Mouse (Mus musculus): ENCODE results near the gene Ift80. TPM values are rescaled to one million over a fixed set of nuclear protein-coding genes. Genes with fewer than 3 reads are reported as not detected.
"Not testable (repeated sequence)": the region's sequence is repeated elsewhere in the genome, so short reads cannot be mapped to it uniquely, and the experiment has no call there.

Gene Ift80
- polyA plus RNA-seq, 1 experiment from 2014 or later: 7.1 TPM

GRCm38 (mm10) chr3:68954487-68954886 is 49.9 kb downstream of the Ift80 start:
- no peak overlapping the region for H3K27ac ChIP-seq
- no peak overlapping the region for H3K4me2 ChIP-seq
- ATAC-seq: no peak
- H3K36me3 ChIP-seq: peaks cover 4% of the 10 kb centered on the region; the same call in 1 of the 2 replicates
- H3K4me3 ChIP-seq: no peak overlapping the region
- no peak overlapping the region for H3K9ac ChIP-seq
- H3K4me1 ChIP-seq: no peaks in the 10 kb centered on the region
- H3K9me3 ChIP-seq (replicated peaks): no peaks in the 10 kb centered on the region
- no peaks in the 10 kb centered on the region for H3K27me3 ChIP-seq (replicated peaks)
- whole genome bisulfite sequencing (ENCODE audit: insufficient replicate concordance): 41% methylated on average over 6 of the region's 6 CpGs

DNA sequence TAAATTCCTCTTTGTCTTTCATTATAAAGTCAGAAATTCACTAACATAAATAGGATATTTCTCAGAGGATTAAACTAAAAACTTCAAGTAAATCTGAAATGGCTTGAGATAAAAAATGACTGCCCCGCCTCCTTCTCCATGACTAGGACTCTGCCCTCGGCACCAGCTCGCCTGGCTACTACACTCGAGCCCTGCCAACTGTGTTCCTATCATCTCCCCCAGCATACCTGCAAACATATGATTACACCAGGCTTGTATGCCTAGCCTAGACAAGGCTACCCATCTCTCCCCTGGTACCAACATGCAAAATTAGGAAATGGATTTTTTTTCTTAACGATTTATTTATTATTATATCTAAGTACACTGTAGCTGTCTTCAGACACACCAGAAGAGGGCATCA is 51.7 kb downstream of the Ift80 start:
- WGBS (ENCODE audit: insufficient replicate concordance): 65% methylated on average over 5 of the region's 5 CpGs
- Histone ChIP-seq H3K9ac (no peak overlapping the region), H3K4me1 (no peaks in the 10 kb centered on the region), H3K9me3 (replicated peaks) (no peaks in the 10 kb centered on the region), H3K4me3 (no peak overlapping the region), H3K27me3 (replicated peaks) (no peaks in the 10 kb centered on the region), H3K27ac (no peak overlapping the region), H3K36me3 (peaks cover 4% of the 10 kb centered on the region; the same call in 1 of the 2 replicates), H3K4me2 (no peak overlapping the region)
- ATAC-seq: no peak

DNA sequence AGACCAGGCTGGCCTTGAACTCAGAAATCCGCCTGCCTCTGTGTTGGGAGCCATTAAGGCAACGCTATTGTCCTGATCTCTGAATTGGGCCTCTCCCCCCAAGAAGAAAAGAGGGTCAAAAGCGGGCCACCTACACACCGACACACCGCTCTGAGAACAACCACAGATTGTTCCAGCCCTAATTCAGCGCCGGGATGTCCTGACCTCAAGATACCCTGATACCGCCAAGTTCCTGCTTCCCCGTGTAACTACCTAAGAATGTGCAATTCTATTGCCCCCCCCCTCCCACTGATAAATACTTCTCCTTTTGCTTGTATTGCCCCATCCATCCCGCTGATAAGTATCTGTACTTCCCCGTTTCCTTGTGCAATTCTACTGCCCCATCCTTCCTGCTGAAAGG is 52.4 kb downstream of the Ift80 start:
- ATAC-seq: not testable (repeated sequence)

GRCm38 (mm10) chr3:68949381-68949780 is 55.0 kb downstream of the Ift80 start:
- Histone ChIP-seq H3K4me3 (no peak overlapping the region), H3K4me2 (no peak overlapping the region), H3K36me3 (peaks cover 4% of the 10 kb centered on the region; the same call in 1 of the 2 replicates), H3K9ac (no peak overlapping the region), H3K27me3 (replicated peaks) (no peaks in the 10 kb centered on the region), H3K27ac (no peak overlapping the region), H3K9me3 (replicated peaks) (no peaks in the 10 kb centered on the region), H3K4me1 (no peaks in the 10 kb centered on the region)
- no peak for ATAC-seq
- WGBS (ENCODE audit: insufficient replicate concordance): 82% methylated on average over 8 of the region's 8 CpGs

More for the DNA sequence above, 52.4 kb downstream of the Ift80 start:
- not testable (repeated sequence) for H3K4me1 ChIP-seq; H3K9ac ChIP-seq; H3K4me2 ChIP-seq; H3K4me3 ChIP-seq; H3K27ac ChIP-seq; H3K27me3 ChIP-seq (replicated peaks); H3K36me3 ChIP-seq; H3K9me3 ChIP-seq (replicated peaks)
- 47% methylated on average over 11 of the region's 11 CpGs for WGBS (ENCODE audit: insufficient replicate concordance)

GRCm38 (mm10) chr3:68948918-68949317 is 55.5 kb downstream of the Ift80 start:
- WGBS (ENCODE audit: insufficient replicate concordance): 76% methylated on average over 2 of the region's 2 CpGs
- H3K36me3 ChIP-seq: peaks cover 4% of the 10 kb centered on the region; the same call in 1 of the 2 replicates
- H3K27ac ChIP-seq: no peak overlapping the region
- H3K4me1 ChIP-seq: no peaks in the 10 kb centered on the region
- H3K9me3 ChIP-seq (replicated peaks): no peaks in the 10 kb centered on the region
- no peak overlapping the region for H3K4me2 ChIP-seq
- no peak for ATAC-seq
- H3K9ac ChIP-seq: no peak overlapping the region
- H3K27me3 ChIP-seq (replicated peaks): no peaks in the 10 kb centered on the region
- no peak overlapping the region for H3K4me3 ChIP-seq

- Histone ChIP-seq H3K4me2 (no peak overlapping the region), H3K9ac (no peak overlapping the region), H3K4me1 (no peaks in the 10 kb centered on the region), H3K27me3 (replicated peaks) (no peaks in the 10 kb centered on the region), H3K27ac (no peak overlapping the region), H3K4me3 (no peak overlapping the region), H3K36me3 (peaks cover 6% of the 10 kb centered on the region), H3K9me3 (replicated peaks) (no peaks in the 10 kb centered on the region)
- 86% methylated on average over 6 of the region's 6 CpGs for WGBS (ENCODE audit: insufficient replicate concordance)
- no peak for ATAC-seq
These were observed 62.5 kb downstream of the Ift80 start for GRCm38 (mm10) chr3:68941867-68942266.

GRCm38 (mm10) chr3:68940311-68940710 is 64.1 kb downstream of the Ift80 start:
- no peak overlapping the region for H3K9ac ChIP-seq
- H3K27ac ChIP-seq: no peak overlapping the region
- peaks cover 14% of the 10 kb centered on the region for H3K36me3 ChIP-seq
- 74% methylated on average over 2 of the region's 2 CpGs for whole genome bisulfite sequencing (ENCODE audit: insufficient replicate concordance)
- H3K27me3 ChIP-seq (replicated peaks): no peaks in the 10 kb centered on the region
- H3K4me1 ChIP-seq: no peaks in the 10 kb centered on the region
- H3K4me2 ChIP-seq: no peak overlapping the region
- no peak for ATAC-seq
- H3K9me3 ChIP-seq (replicated peaks): no peaks in the 10 kb centered on the region
- H3K4me3 ChIP-seq: no peak overlapping the region

GRCm38 (mm10) chr3:68939312-68939711 is 65.1 kb downstream of the Ift80 start:
- H3K4me1 ChIP-seq: no peaks in the 10 kb centered on the region
- peaks cover 18% of the 10 kb centered on the region for H3K36me3 ChIP-seq
- no peak overlapping the region for H3K9ac ChIP-seq
- no peaks in the 10 kb centered on the region for H3K9me3 ChIP-seq (replicated peaks)
- 87% methylated on average over 7 of the region's 7 CpGs for WGBS (ENCODE audit: insufficient replicate concordance)
- ATAC-seq: no peak
- H3K27ac ChIP-seq: no peak overlapping the region
- no peak overlapping the region for H3K4me3 ChIP-seq
- no peaks in the 10 kb centered on the region for H3K27me3 ChIP-seq (replicated peaks)
- H3K4me2 ChIP-seq: no peak overlapping the region

DNA sequence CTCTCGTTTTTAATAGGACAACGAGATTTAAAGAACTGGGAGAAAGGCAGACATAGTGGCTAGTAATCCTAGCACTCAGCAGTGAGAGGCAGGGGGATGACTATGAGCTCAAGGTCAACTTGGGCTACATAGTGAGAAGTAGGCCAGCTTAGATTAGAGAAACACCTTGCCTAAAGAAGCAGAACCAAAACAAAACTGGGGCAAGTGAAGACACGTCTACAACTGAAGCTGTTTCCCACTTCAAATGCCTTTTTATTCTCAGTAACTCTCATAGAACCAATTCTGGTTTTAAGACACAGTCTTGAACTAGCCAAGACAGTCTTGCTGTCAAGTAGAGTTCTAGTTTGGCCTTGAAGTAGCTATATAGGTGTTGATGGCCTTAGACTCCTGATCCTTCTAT is 67.7 kb downstream of the Ift80 start:
- H3K27me3 ChIP-seq (replicated peaks): no peaks in the 10 kb centered on the region
- peaks cover 19% of the 10 kb centered on the region for H3K36me3 ChIP-seq
- no peak overlapping the region for H3K9ac ChIP-seq
- no peak overlapping the region for H3K4me3 ChIP-seq
- no peak overlapping the region for H3K4me2 ChIP-seq
- H3K9me3 ChIP-seq (replicated peaks): no peaks in the 10 kb centered on the region
- no peak overlapping the region for H3K27ac ChIP-seq
- no peaks in the 10 kb centered on the region for H3K4me1 ChIP-seq
- 79% methylated on average over 3 of the region's 3 CpGs for WGBS (ENCODE audit: insufficient replicate concordance)
- no peak for ATAC-seq

- Histone ChIP-seq H3K9me3 (replicated peaks) (no peaks in the 10 kb centered on the region), H3K9ac (no peak overlapping the region), H3K27me3 (replicated peaks) (no peaks in the 10 kb centered on the region), H3K36me3 (peaks cover 19% of the 10 kb centered on the region), H3K27ac (no peak overlapping the region), H3K4me1 (no peaks in the 10 kb centered on the region), H3K4me2 (no peak overlapping the region), H3K4me3 (no peak overlapping the region)
- ATAC-seq: no peak
- WGBS (ENCODE audit: insufficient replicate concordance): 93% methylated on average over 1 of the region's 1 CpGs
These were observed 68.9 kb downstream of the Ift80 start for GRCm38 (mm10) chr3:68935498-68935897.

DNA sequence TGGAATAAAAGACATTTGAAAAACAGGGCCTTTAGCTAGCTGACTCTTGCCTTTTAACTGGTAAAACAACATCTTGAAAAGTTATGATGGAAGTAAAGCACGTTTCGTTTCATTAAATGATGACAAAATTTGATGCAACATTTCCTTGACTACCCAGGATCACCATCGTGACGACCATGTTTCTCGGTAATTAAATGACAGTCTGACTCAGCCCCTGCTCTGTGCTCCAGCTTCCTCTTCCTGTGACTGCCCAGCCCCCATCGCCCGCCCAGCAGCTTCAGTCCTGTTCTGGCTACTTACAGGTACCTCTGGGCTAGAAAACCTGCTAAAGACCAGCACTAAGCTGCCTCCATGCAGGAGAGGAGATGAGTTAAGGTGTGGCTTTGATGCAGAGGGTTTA is 70.1 kb downstream of the Ift80 start:
- no peak overlapping the region for H3K27ac ChIP-seq
- H3K36me3 ChIP-seq: peaks cover 15% of the 10 kb centered on the region
- H3K9me3 ChIP-seq (replicated peaks): no peaks in the 10 kb centered on the region
- 63% methylated on average over 7 of the region's 7 CpGs for WGBS (ENCODE audit: insufficient replicate concordance)
- no peak overlapping the region for H3K4me3 ChIP-seq
- no peak for ATAC-seq
- no peak overlapping the region for H3K9ac ChIP-seq
- no peaks in the 10 kb centered on the region for H3K4me1 ChIP-seq
- H3K27me3 ChIP-seq (replicated peaks): no peaks in the 10 kb centered on the region
- no peak overlapping the region for H3K4me2 ChIP-seq

DNA sequence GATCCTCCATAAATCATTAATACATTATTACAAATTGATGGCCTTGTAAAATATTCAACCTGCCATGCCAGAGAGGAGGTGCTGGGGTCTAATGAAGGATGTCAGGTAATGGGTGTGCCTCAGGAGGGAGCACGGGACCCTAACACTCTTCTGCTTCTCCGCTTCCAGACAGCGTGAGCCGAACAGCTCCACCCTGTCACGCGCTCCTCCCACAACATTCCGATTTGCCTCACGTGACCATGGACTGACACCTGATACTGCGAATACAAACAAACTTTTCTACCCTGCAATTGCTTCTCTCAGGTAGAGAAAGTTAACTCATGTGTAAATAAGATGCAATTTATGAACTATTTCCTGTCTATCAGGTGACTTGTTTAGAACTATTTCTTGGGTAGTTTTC is 75.8 kb downstream of the Ift80 start:
- 73% methylated on average over 9 of the region's 9 CpGs for WGBS (ENCODE audit: insufficient replicate concordance)

GRCm38 (mm10) chr3:68907509-68907908 is 96.9 kb downstream of the Ift80 start:
- no peak for ATAC-seq
- Histone ChIP-seq H3K9me3 (replicated peaks) (no peaks in the 10 kb centered on the region), H3K4me1 (peaks cover 6% of the 10 kb centered on the region; the same call in 1 of the 2 replicates), H3K36me3 (no peaks in the 10 kb centered on the region), H3K9ac (no peak overlapping the region), H3K27ac (no peak overlapping the region), H3K4me2 (no peak overlapping the region), H3K4me3 (no peak overlapping the region), H3K27me3 (replicated peaks) (no peaks in the 10 kb centered on the region)
- WGBS (ENCODE audit: insufficient replicate concordance): 59% methylated on average over 4 of the region's 4 CpGs

More for the DNA sequence above, 75.8 kb downstream of the Ift80 start:
- no peaks in the 10 kb centered on the region for H3K27me3 ChIP-seq (replicated peaks)
- H3K9ac ChIP-seq: no peak overlapping the region
- no peaks in the 10 kb centered on the region for H3K9me3 ChIP-seq (replicated peaks)
- peaks cover 5% of the 10 kb centered on the region; the same call in 1 of the 2 replicates for H3K36me3 ChIP-seq
- no peak overlapping the region for H3K27ac ChIP-seq
- no peak overlapping the region for H3K4me3 ChIP-seq
- H3K4me2 ChIP-seq: no peak overlapping the region
- no peak for ATAC-seq
- H3K4me1 ChIP-seq: no peaks in the 10 kb centered on the region
